Mouse (Mus musculus) bone marrow, adult 2 months (tissue): ENCODE measurements around the gene Ttc19.

ENCODE experiments used
- CTCF ChIP-seq: fragments of 200-500 bp; IDR thresholded peaks from 2 replicates; pipeline ENCODE4 v1.5.1; 2011; ENCODE audit warnings: low read length, control low read depth; ENCODE audit not compliant: control insufficient read depth, insufficient read depth
- POLR2A ChIP-seq: fragments of 200-500 bp; IDR thresholded peaks from 2 replicates; pipeline ENCODE4 v1.6.1; 2011; ENCODE audit warnings: low read depth, mild to moderate bottlenecking, control low read depth, low read length, borderline replicate concordance; ENCODE audit not compliant: control insufficient read depth

GRCm38 (mm10) chr11:62268381-62268780 is 12.9 kb upstream of the Ttc19 start:
- no peak for TF ChIP-seq POLR2A
- no peak for TF ChIP-seq CTCF
